Mouse (Mus musculus) hindbrain, embryonic 10.5 days (tissue): ENCODE data around the gene Olfr1264. TPM values are rescaled to one million over a fixed set of nuclear protein-coding genes. Genes with fewer than 3 reads are reported as not detected.

Source experiments
- DNase-seq: peaks from one replicate; pipeline ENCODE4 v3.0.0-alpha.2; 2017; ENCODE audit warnings: low spot score
- H3K27ac ChIP-seq: fragments of 300-500 bp; sonication (generic); 2 replicates; pipeline ENCODE4 v1.5.1; 2016; ENCODE audit warnings: mild to moderate bottlenecking, moderate library complexity
- H3K27me3 ChIP-seq: fragments of 300-500 bp; sonication (generic); 2 replicates; pipeline ENCODE4 v1.6.1; 2016; ENCODE audit warnings: mild to moderate bottlenecking; ENCODE audit not compliant: poor library complexity, insufficient read depth, severe bottlenecking
- H3K36me3 ChIP-seq: fragments of 300-500 bp; sonication (generic); 2 replicates; pipeline ENCODE4 v1.6.1; 2016; ENCODE audit warnings: mild to moderate bottlenecking, moderate library complexity
- H3K4me1 ChIP-seq: fragments of 300-500 bp; sonication (generic); replicated peaks from 2 replicates; pipeline ENCODE4 v1.6.1; 2016; ENCODE audit warnings: mild to moderate bottlenecking
- H3K4me3 ChIP-seq: fragments of 300-500 bp; sonication (generic); 2 replicates; pipeline ENCODE4 v1.5.1; 2016; ENCODE audit warnings: mild to moderate bottlenecking, moderate library complexity
- H3K9me3 ChIP-seq: fragments of 300-500 bp; sonication (generic); 2 replicates; pipeline ENCODE4 v1.6.1; 2016; ENCODE audit warnings: mild to moderate bottlenecking, moderate library complexity
- WGBS: fragments of 180-500 bp; shearing (Covaris S2); methylation state at CpG from one replicate; pipeline ENCODE4 v1.1.7; 2016; 5-methylcytosine and 5-hydroxymethylcytosine counted together
- polyA plus RNA-seq: library from polyadenylated mRNA; unstranded; fragments of >200 nt; fragmentation: Nextera tagmentation; extraction: Ambion mirVana; gene quantifications from 2 replicates; pipeline ENCODE4 v1.2.1, GENCODE M21; 2016

Gene Olfr1264
- polyA plus RNA-seq, result not detected in 2 replicates

GRCm38 (mm10) chr2:90025477-90025876 lies at the start of gene Olfr1264:
Gene Olfr1264, minus strand, starts transcription at chr2:90025577.
- Histone ChIP-seq H3K9me3 (no peaks in the 10 kb centered on the region), H3K4me1 (no peaks in the 10 kb centered on the region), H3K4me3 (no peak within 1 kb of the TSS), H3K27me3 (no peaks in the 10 kb centered on the region), H3K27ac (no peak within 1 kb of the TSS), H3K36me3 (no peaks in the 10 kb centered on the region)
- 78% methylated on average over 2 of the region's 2 CpGs for WGBS
- no peak for DNase-seq

GRCm38 (mm10) chr2:90070065-90070464 lies 44.7 kb upstream of the Olfr1264 start:
- Histone ChIP-seq H3K9me3 (0 out of 2 replicates have a peak, but pooled peaks cover 4% of the 10 kb centered on the region), H3K27me3 (no peaks in the 10 kb centered on the region), H3K4me3 (no peak overlapping the region), H3K27ac (no peak overlapping the region), H3K4me1 (no peaks in the 10 kb centered on the region), H3K36me3 (no peaks in the 10 kb centered on the region)
- 76% methylated on average over 2 of the region's 2 CpGs for WGBS
- DNase-seq, result no peak

- no peak for DNase-seq
- no peak within 1 kb of the TSS for H3K4me3 ChIP-seq
- no peak within 1 kb of the TSS for H3K27ac ChIP-seq
- no peaks in the 10 kb centered on the region for H3K4me1 ChIP-seq
- no peaks in the 10 kb centered on the region for H3K36me3 ChIP-seq
- H3K9me3 ChIP-seq, result 0 out of 2 replicates have a peak, but pooled peaks cover 4% of the 10 kb centered on the region
- no peaks in the 10 kb centered on the region for H3K27me3 ChIP-seq
Observed at GRCm38 (mm10) chr2:90063494-90063893, 38.1 kb upstream of the Olfr1264 start, which contains the start of gene Olfr140. Gene Olfr140, minus strand, starts transcription at chr2:90063594.

GRCm38 (mm10) chr2:90035037-90035436 lies 9.7 kb upstream of the Olfr1264 start, which contains the start of gene Olfr1265:
Gene Olfr1265, plus strand, starts transcription at chr2:90035337.
- no peaks in the 10 kb centered on the region for H3K36me3 ChIP-seq
- H3K27me3 ChIP-seq, result no peaks in the 10 kb centered on the region
- H3K9me3 ChIP-seq, result no peaks in the 10 kb centered on the region
- DNase-seq, result no peak
- H3K4me1 ChIP-seq, result no peaks in the 10 kb centered on the region
- no peak within 1 kb of the TSS for H3K4me3 ChIP-seq
- H3K27ac ChIP-seq, result no peak within 1 kb of the TSS

- no peaks in the 10 kb centered on the region for H3K36me3 ChIP-seq
- no peak within 1 kb of the TSS for H3K27ac ChIP-seq
- H3K4me1 ChIP-seq, result no peaks in the 10 kb centered on the region
- H3K27me3 ChIP-seq, result no peaks in the 10 kb centered on the region
- no peaks in the 10 kb centered on the region for H3K9me3 ChIP-seq
- H3K4me3 ChIP-seq, result no peak within 1 kb of the TSS
- DNase-seq, result no peak
- WGBS, result 90% methylated on average over 2 of the region's 2 CpGs
Observed at GRCm38 (mm10) chr2:90011831-90012230, 13.5 kb downstream of the Olfr1264 start, which contains the start of gene Olfr1263. Gene Olfr1263, plus strand, starts transcription at chr2:90012131.

- Histone ChIP-seq H3K4me1 (no peaks in the 10 kb centered on the region), H3K27me3 (no peaks in the 10 kb centered on the region), H3K36me3 (no peaks in the 10 kb centered on the region), H3K9me3 (no peaks in the 10 kb centered on the region), H3K27ac (no peak within 1 kb of the TSS), H3K4me3 (no peak within 1 kb of the TSS)
- DNase-seq, result no peak
Observed at GRCm38 (mm10) chr2:89999845-90000244, 25.5 kb downstream of the Olfr1264 start, which contains the start of gene Olfr1262. Gene Olfr1262, plus strand, starts transcription at chr2:90000145.

- no peak for DNase-seq
- Histone ChIP-seq H3K36me3 (no peaks in the 10 kb centered on the region), H3K4me3 (no peak within 1 kb of the TSS), H3K27ac (no peak within 1 kb of the TSS), H3K27me3 (no peaks in the 10 kb centered on the region), H3K4me1 (no peaks in the 10 kb centered on the region), H3K9me3 (no peaks in the 10 kb centered on the region)
Observed at GRCm38 (mm10) chr2:89990921-89991320, 34.5 kb downstream of the Olfr1264 start, which contains the start of gene Olfr1261. Gene Olfr1261, plus strand, starts transcription at chr2:89991221.

GRCm38 (mm10) chr2:89977709-89978108 lies 47.7 kb downstream of the Olfr1264 start:
- 86% methylated on average over 2 of the region's 2 CpGs for WGBS
- Histone ChIP-seq H3K27ac (no peak overlapping the region), H3K9me3 (no peaks in the 10 kb centered on the region), H3K4me1 (no peaks in the 10 kb centered on the region), H3K4me3 (no peak overlapping the region), H3K36me3 (no peaks in the 10 kb centered on the region), H3K27me3 (no peaks in the 10 kb centered on the region)
- DNase-seq, result no peak

- H3K27me3 ChIP-seq, result no peaks in the 10 kb centered on the region
- H3K4me3 ChIP-seq, result no peak within 1 kb of the TSS
- H3K36me3 ChIP-seq, result no peaks in the 10 kb centered on the region
- H3K4me1 ChIP-seq, result no peaks in the 10 kb centered on the region
- DNase-seq, result no peak
- 80% methylated on average over 2 of the region's 2 CpGs for WGBS
- no peaks in the 10 kb centered on the region for H3K9me3 ChIP-seq
- H3K27ac ChIP-seq, result no peak within 1 kb of the TSS
Observed at GRCm38 (mm10) chr2:89974184-89974583, 51.2 kb downstream of the Olfr1264 start, which contains the start of gene Olfr1260. Gene Olfr1260, plus strand, starts transcription at chr2:89974340.

Other genes with a start within 250 kb of the Olfr1264 start
- gene Olfr1254, start 232.0 kb downstream of the Olfr1264 start, polyA plus RNA-seq, result not detected in 2 replicates
- not detected in 2 replicates for gene Olfr1255, start 213.5 kb downstream of the Olfr1264 start, polyA plus RNA-seq
- gene Olfr1256, start 184.0 kb downstream of the Olfr1264 start, polyA plus RNA-seq, result not detected in 2 replicates
- gene Olfr48, start 177.4 kb downstream of the Olfr1264 start, polyA plus RNA-seq, result not detected in 2 replicates
- not detected in 2 replicates for gene Olfr1257, start 147.1 kb downstream of the Olfr1264 start, polyA plus RNA-seq
- not detected in 2 replicates for gene Olfr1258, start 98.3 kb downstream of the Olfr1264 start, polyA plus RNA-seq
- not detected in 2 replicates for gene Olfr1259, start 76.9 kb downstream of the Olfr1264 start, polyA plus RNA-seq
- not detected in 2 replicates for gene Olfr1260, start 51.2 kb downstream of the Olfr1264 start, polyA plus RNA-seq
- not detected in 2 replicates for gene Olfr1261, start 34.4 kb downstream of the Olfr1264 start, polyA plus RNA-seq
- gene Olfr1262, start 25.4 kb downstream of the Olfr1264 start, polyA plus RNA-seq, result not detected in 2 replicates
- not detected in 2 replicates for gene Olfr1263, start 13.4 kb downstream of the Olfr1264 start, polyA plus RNA-seq
- not detected in 2 replicates for gene Olfr1265, start 9.8 kb upstream of the Olfr1264 start, polyA plus RNA-seq
- gene Olfr140, start 38.0 kb upstream of the Olfr1264 start, polyA plus RNA-seq, result not detected in 2 replicates
- gene Olfr1269, start 95.8 kb upstream of the Olfr1264 start, polyA plus RNA-seq, result not detected in 2 replicates
- gene Olfr32, start 116.7 kb upstream of the Olfr1264 start, polyA plus RNA-seq, result not detected in 2 replicates
- not detected in 2 replicates for gene Olfr1270, start 127.5 kb upstream of the Olfr1264 start, polyA plus RNA-seq
- gene Olfr1506, start 198.9 kb upstream of the Olfr1264 start, polyA plus RNA-seq, result not detected in 2 replicates
- not detected in 2 replicates for gene Olfr142, start 232.0 kb upstream of the Olfr1264 start, polyA plus RNA-seq
- not detected in 2 replicates for gene Olfr1271, start 245.5 kb upstream of the Olfr1264 start, polyA plus RNA-seq